Mouse (Mus musculus) regulatory T cell (primary cell): ENCODE measurements around the gene Zfr.
"Not testable (repeated sequence)": the region's sequence is repeated elsewhere in the genome, so short reads cannot be mapped to it uniquely, and the experiment has no call there.

Experiments used
- in situ Hi-C: fragments of 300-600 bp; cut with MboI, MseI; formaldehyde crosslinking; loops from one replicate; pipeline ENCODE4 v1.15.1; 2025; ENCODE audit warnings: high pct_unique_total_duplicates

The Zfr gene

DNA sequence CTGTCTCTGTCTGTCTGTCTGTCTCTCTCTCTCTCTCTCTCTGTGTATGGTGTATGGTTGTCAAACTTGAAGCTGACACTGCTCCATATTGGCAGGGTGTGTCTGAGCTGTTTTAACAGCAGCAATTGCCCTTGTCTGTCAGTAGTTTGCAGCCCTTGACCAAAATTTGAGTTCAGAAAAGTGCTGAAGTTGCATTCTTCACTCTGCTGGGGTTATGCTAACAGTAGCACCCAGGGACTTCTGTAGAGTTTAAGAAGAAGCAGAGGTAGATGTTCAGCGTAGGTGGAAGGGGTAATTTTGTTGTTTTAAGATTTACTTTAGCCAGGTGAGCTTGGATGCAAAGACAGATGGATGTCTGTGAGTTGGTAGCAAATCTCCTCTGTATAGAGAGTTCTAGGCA is 94.6 kb downstream of the Zfr start:
- in situ Hi-C loops: no loop called here

DNA sequence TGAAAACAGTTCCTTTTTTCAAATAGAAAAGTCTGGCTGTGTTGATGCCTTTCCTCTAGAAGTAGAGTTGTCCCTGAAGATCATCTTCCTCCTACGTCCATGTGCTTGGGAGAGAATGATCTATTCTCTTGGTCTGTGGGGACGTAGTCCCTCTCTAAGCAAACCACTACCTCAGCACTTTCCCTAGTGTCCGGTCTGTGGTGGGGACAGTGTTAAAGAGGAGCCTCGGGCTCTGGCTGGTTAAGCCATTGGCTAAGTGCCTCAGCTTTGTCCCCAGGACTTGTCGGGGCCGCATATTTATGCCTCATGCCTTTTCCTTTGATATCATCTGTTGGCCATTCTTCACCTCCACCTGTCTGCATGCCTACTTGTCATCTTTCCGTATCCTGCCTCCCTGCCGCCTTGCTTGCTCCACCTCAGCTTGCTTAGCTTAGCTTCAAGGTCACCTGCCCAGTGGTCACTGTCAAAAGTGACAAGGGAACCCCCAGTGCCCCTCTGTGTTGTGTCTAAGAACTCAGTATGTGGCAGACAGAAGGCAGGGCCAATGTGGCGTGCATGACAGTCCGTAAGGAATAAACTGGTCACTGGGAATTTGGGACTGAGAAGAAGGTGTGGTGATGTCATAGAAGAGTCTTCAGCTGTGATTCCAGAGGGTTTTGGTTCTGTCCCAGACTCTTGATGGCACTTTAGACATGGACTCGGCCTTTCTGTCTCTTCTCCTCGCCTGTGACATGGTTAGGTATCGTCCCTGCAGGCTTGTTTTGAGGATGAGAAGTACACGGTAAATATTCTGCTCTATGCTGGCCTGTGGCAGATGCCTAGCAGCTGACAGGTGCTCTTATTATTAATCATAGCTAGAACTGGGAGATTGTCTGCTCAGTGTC is 97.1 kb downstream of the Zfr start:
- in situ Hi-C loops: no loop called here

DNA sequence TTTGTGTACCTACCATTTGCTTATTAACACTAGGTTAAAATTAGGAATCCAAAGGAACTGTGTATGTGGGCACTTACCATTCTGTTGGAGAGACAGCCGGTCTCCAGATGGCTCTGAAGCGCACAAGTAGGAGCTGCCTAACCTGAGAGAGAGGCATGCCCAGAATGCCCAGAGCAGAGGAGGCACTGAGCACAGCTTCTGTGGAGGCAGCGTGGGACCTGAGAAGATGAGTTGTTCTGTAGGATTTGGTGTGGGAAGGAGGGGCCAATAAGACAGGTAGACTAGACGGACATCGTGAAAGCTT is 97.7 kb downstream of the Zfr start:
- in situ Hi-C loops: no loop called here

DNA sequence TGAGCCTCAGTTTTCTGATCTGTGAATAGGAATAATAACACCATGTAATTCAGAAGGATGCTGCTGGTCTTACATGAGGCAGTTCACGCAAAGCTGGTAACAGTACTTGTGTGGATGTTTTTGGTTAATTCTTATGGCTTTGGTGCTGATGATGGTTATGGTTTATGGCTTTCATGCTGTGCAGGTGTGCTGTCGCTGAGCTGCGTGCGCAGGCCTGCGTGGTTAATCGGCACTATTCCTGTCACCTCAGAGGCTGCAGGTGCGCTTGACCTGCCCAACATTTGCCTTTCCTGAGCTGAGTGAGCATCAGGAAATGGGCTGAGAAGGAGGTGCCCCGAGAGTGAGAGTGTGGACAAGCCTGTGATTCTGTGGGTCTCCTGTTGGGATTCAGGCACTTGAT is 98.5 kb downstream of the Zfr start:
- in situ Hi-C loops: no loop called here

DNA sequence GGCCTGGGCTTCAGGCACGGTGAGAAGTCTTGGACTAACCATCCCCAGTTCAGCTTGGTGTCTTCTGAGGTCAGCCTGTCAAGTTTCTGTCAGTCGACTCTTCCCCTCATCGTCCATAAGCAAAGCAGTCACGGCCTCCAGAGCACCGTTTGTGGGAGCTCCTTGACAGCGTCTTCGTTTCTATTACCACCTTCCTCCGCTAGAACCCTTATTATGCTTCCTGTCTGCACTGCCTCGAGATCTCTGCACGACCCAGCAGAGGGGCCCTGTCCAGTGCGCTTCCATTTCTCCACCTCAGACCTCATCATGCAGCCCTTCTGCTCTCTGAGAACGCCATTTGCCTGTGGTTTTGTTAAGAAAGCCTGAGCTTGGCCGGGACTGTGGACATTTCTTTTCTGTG is 99.2 kb downstream of the Zfr start:
- in situ Hi-C loops: no loop called here

DNA sequence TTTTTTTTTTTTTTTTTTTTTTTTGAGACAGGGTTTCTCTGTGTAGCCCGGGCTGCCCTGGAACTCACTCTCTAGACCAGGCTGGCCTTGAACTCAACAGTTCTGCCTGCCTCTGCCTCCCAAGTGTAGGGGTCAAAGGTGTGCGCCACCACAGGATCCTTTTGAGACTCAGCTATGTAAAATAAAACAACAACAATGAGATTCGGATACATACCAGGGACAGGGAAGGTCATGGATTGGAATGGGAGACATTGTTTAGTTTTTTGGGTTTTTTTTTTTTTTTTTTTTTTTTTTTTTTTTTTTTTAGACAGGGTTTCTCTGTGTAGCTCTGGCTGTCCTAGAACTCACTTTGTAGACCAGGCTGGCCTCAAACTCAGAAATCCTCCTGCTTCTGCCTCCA is 99.7 kb downstream of the Zfr start:
- in situ Hi-C loops: not testable (repeated sequence)

DNA sequence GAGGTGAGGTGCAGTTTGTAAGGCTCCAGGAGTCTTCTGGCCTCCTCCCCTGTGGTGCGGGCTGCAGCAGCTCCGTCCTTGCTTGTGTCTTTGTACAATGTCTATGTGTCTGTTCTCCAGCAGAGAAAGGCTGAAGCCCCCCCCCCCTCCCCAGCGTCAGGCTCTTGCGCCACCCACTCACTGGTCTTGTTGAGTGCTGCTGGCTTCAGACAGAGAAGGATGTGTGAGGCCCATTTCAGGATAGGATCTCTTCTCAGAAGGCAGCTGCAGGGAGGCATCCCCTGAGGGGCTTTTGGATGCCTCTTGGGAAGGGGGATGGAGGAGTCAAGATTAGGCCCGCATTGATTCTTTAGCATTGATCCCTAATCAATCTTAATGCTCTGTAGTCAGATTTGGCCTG is 100.2 kb downstream of the Zfr start:
- in situ Hi-C loops: no loop called here

DNA sequence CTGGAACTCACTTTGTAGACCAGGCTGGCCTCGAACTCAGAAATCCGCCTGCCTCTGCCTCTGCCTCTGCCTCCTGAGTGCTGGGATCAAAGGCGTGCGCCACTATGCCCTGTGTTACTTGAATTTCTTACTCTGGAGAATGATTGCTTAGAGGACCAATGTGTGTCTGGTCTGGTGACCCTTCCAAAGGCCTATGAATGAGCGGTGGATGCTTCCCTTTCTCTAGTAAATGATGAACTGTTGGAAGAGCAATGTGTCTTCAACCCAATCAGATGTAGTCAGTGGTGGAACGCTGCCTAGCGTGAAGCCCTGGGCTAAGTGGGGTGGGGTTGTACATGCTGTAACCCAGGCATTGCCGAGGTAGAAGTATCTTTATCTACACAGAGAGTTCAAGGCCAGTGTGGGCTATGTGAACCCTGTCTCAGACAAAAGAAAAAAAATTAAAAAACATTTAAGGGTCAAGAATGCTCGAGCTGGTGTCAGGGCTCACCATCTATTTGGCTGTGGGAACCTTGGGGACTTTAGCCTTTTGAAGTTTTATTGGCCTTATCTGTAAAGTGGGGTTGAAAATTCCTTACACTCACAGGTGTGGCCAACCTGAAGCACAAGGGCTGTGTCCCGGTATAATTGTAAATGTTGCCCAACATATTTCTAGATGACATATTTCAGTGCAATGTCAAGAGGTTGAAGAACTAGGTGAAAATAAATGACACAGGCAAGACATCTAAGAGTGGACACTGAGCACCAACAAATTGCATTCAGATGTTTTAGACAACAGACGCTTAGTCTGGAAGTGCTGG is 101.2 kb downstream of the Zfr start:
- in situ Hi-C loops: no loop called here

DNA sequence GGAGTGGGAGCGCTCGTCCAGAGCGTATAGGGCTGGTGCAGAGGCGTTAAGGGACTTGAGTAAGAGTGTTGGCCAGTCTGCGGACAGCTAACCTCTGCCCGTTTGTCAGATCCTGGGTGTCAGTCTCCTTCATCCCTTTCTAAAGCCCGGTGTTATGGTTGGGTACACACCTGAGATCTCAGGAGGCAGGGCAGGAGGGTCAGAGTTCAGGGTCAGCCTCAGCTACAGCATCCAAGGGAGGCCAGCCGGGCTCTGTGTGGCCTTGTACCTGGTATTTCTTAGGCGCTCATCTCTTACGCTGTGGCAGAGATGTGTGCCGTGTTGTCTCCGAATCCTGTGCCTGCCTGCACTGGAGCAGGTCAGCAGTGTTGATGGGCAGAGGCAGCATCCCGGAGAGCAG is 103.5 kb downstream of the Zfr start:
- in situ Hi-C loops: no loop called here

DNA sequence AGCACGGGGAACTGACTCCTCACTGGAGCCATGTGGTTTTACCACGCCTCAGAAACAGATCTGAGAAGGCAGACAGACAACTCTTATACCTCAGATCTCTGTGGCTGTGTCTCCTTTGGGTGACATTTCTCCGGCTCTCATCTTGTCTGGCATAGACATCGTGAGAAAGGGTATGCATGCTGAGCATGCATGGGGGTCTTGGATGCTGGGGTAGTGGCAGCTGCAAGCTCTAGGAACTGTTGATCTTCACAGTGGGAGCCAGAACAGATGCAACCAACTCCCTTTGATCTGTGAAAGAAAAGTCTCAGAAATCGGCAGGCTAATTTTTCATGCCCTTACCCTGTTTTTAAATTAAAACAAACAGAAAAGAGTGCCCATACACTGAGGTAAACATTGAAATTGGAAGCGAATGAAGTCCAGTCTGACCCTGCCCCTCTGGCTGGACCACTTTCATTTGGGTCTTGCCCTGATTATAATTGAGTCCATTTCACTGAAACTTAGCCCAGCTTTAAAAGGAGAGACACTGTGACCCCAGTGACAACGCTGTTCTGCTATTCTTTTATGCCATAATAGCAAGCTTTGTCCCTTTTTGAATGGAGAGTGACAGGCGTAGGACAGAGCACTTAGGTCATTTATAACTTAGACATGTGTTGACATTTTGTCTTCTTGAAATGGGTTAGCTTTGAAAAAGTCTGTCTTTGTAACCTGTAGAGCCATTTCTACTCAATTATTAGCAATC is 105.1 kb downstream of the Zfr start:
- in situ Hi-C loops: no loop called here

DNA sequence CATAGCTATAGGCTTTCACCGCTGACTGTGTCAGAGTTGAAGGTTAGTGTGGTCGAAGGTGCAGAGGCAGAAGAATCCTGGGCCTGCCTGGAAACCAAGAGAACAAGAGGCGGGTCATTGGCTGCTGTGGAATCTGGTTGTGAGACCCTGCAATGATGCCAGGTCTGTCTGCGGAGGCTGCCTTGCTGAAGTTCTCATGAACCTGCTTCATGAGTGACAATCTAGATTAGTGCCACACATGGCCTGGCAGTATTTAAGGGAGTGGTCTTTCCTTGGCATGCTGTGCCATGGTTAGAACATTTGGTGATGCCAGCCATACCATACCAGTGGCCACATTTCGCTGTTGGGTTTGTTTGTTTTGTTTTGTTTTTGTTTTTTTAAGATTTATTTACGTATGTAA is 105.8 kb downstream of the Zfr start:
- in situ Hi-C loops: no loop called here

DNA sequence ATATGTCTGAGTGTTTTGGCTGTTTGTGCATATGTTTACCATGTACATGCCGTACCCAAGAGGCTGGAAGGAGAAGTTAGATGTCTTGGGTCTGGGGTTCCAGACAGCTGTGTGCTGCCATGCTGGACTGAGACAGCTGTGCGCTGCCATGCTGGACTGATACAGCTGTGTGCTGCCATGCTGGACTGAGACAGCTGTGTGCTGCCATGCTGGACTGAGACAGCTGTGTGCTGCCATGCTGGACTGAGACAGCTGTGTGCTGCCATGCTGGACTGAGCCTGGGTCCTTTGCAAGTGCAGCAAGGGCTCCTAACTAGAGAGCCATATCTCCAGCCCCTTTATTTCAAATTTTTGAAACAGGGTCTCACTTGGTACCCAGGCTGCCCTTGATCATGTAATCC is 106.6 kb downstream of the Zfr start:
- in situ Hi-C loops: no loop called here

DNA sequence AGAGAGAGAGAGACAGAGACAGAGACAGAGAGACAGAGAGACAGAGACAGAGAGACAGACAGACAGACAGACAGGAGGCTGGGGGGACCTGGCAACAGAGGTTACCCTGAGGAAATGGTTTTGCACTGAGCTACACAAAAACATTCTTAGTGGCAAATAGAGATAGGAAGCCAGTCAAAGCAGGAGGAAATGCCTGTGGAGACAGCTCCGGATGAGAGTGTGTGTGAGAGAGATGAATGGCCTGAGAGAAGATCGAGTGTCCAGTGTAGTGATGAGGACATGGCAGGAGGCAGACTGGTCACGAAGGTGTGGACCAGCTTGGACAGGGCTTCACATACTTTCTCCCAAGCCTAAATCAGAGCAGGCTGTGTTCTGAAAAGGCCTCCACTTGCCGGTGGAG is 107.4 kb downstream of the Zfr start:
- in situ Hi-C loops: no loop called here

DNA sequence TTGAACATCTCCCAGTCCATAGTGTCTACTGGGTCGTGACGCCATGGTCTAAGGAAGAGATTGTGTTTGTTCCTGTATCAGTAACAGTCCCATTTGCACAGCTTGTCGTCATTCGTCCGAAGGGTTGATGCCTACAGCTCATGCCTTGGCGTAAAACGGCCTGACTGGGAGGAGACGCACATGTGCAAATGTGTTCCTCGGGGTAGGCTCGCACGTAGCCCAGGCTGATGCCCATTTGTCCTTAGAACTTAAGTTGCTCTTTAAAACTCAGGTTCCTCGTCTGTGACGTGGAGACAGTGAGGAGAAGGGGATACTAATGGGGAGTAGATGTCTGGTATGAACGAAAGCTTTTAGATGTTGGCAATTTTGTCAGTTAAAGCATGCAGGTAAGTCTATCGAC is 109.3 kb downstream of the Zfr start:
- in situ Hi-C loops: no loop called here

DNA sequence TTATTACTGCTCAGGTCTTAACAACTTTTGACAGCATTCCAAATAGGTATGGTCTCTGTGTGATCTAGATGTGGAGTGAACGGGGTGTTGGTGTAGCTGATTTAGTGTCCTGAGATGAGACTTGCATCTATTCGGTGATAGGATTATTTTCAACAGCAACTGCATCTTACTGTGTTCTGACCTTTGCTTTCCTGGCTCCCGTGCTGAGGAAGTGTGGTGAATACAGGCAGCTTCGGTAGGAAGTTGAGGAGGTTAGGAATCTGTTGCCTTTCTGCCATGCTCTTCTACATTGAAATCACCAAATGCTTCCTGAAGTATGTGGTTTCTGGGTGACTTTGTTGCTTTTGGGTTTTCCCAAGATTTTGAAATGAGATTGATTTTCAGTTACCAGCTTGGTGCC is 109.7 kb downstream of the Zfr start:
- in situ Hi-C loops: no loop called here

DNA sequence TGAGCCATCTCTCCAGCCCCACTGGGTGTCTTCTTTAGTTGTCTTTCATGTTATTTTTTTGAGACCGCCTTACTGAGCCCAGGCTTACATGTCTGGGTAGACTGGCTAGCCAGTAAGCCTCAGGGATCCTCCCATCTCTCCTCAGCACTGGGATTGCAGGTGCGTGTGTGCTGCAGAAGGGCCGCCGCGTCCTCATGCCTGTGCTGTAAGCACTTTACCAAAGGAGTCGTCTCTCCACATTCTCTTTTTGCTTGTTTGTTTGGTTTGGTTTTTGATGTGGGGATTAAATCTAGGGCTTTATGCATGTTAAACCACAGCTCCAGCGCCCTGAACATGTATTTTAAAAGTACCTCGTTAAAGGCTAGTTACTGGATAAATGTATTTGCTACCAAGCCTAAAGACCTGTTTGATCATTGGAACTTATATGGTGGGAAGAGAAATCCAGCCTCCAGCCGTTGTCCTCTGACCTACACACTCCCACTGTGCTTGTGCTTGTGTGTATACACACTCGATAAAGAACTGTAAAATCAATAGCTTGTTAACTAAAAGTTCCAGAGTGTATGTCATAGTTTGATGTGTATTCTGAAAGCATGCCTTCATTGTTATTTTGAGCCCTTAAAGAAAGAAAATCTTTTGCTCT is 112.1 kb downstream of the Zfr start:
- in situ Hi-C loops: no loop called here

DNA sequence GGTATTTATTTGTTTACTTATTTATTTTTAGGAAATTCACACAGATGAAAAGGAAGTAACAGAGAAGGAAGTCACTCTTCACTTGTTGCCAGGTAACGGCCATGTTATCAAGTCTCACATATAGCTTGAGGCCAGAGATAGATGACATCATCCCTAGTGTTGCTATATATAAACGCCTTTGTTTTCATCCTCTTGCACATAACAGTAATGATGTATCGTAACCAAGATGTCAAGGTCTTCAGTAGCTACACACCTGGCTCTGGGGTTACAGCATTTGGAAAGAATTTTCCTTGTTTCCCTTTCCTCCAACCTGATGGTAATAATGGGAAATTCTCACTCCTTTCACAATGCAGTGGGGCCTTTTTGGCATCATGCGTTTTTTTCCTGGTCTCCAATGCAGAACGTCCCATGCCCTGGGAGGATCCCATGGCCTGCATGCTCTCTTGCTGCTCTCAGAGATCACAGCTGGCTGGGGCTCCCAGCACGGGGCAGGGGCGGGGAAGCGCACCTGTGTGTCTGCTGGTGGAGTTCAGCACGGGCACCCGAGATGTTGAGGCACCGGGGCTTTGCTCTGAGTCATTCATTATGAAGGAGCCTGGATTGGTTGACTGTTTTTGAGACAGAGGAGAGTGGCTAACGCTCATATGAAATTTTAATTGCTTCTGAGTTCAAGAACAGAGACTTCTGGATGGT is 112.8 kb downstream of the Zfr start:
- in situ Hi-C loops: no loop called here

DNA sequence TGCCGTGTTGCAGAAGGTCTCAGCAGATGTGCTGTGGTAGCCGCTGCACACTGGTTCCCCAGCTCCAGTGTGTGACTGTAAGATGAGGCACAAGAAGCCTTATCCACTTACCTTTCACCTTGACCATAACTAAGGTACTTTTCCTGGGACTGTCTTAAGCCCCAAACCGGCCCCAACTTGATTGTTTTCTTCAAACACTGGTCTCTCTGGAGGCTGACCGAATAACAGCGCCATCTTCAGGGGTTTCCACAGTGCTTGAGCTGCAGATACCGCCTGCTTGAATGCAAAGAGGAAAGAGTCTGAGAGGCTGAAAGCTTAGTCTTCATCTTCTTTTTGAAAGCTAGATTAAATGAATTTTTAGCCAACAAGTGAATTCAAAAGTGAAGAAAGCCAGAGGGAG is 113.8 kb downstream of the Zfr start:
- in situ Hi-C loops: no loop called here

DNA sequence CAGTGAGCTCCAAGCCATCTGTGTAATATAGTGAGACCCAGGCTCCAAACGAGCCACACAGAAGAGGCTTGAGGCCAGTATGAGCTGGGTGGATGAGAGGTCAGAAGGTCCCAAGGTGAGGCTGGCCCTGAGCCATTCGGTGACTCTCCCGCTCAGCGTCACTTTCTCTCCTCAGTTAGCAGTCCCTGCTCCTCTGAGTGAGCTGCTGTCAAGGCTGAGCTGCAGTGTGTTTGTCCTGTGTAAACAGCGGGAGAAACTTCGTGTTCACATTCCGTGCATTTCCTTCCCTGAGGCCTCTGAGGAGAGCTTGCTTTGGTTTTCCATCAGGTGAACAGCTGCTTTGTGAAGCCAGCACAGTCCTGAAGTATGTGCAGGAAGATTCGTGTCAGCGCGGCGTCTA is 114.8 kb downstream of the Zfr start:
- in situ Hi-C loops: no loop called here

DNA sequence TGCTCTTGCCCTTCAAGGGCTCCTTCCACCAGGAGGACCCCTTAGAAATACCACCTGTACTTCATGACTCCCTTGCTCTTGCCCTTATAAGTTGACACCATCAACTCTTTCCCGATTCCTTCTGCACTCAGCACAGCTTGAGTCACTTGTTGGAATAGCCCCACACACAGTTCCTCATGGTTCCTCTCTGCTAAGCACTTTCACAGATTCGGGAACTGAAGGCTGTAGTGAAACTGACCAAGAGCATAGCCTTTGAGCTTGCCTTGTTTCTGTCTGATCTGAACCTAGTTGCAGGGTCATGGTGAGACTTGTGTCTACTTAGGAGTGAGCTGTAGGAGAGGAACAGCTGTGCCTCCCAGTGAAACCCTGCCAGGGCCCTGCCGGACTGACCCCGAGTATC is 115.4 kb downstream of the Zfr start:
- in situ Hi-C loops: no loop called here
